Mouse (Mus musculus) hindbrain, embryonic 13.5 days (tissue): ENCODE data around the gene C130074G19Rik. TPM values are rescaled to one million over a fixed set of nuclear protein-coding genes. Genes with fewer than 3 reads are reported as not detected.

Experiments used
- ATAC-seq: fragments of 200-750 bp; cut with Nextera tagmentation; 2 replicates; pipeline ENCODE4 v1.8.0; 2017; ENCODE audit warnings: moderate TSS enrichment; ENCODE audit not compliant: low FRiP score
- H3K27ac ChIP-seq: fragments of 300-500 bp; sonication (generic); 2 replicates; pipeline ENCODE4 v1.5.1; 2015; ENCODE audit warnings: inconsistent platforms, mild to moderate bottlenecking, moderate library complexity
- H3K27me3 ChIP-seq: fragments of 300-500 bp; sonication (generic); 2 replicates; pipeline ENCODE4 v1.6.1; 2015; ENCODE audit warnings: mild to moderate bottlenecking, inconsistent platforms
- H3K36me3 ChIP-seq: fragments of 300-500 bp; sonication (generic); 2 replicates; pipeline ENCODE4 v1.6.1; 2015; ENCODE audit warnings: mild to moderate bottlenecking, inconsistent platforms
- H3K4me1 ChIP-seq: fragments of 300-500 bp; sonication (generic); replicated peaks from 2 replicates; pipeline ENCODE4 v1.6.1; 2015; ENCODE audit warnings: inconsistent platforms
- H3K4me2 ChIP-seq: fragments of 300-500 bp; sonication (generic); 2 replicates; pipeline ENCODE4 v1.6.1; 2015; ENCODE audit warnings: inconsistent platforms, mild to moderate bottlenecking, moderate library complexity
- H3K4me3 ChIP-seq: fragments of 300-500 bp; sonication (generic); 2 replicates; pipeline ENCODE4 v1.5.1; 2015; ENCODE audit warnings: mild to moderate bottlenecking, inconsistent platforms
- H3K9ac ChIP-seq: fragments of 300-500 bp; sonication (generic); 2 replicates; pipeline ENCODE4 v1.6.1; 2015; ENCODE audit warnings: mild to moderate bottlenecking, inconsistent platforms
- H3K9me3 ChIP-seq: fragments of 300-500 bp; sonication (generic); 2 replicates; pipeline ENCODE4 v1.6.1; 2016; ENCODE audit warnings: inconsistent platforms
- WGBS: fragments of 180-500 bp; shearing (Covaris S2); methylation state at CpG from one replicate; pipeline ENCODE4 v1.1.7; 2015; 5-methylcytosine and 5-hydroxymethylcytosine counted together
- polyA plus RNA-seq: library from polyadenylated mRNA; unstranded; fragments of >200 nt; fragmentation: Nextera tagmentation; extraction: Ambion mirVana; gene quantifications from 2 replicates; pipeline ENCODE4 v1.2.1, GENCODE M21; 2015

The C130074G19Rik gene
- polyA plus RNA-seq, 1 experiment from 2014 or later = 1.1 TPM

GRCm38 (mm10) chr1:184903697-184904096 is 20.7 kb upstream of the C130074G19Rik start:
- Histone ChIP-seq H3K4me2 (no peak overlapping the region), H3K36me3 (peaks cover 71% of the 10 kb centered on the region), H3K27ac (no peak overlapping the region), H3K9me3 (no peaks in the 10 kb centered on the region), H3K4me1 (peaks cover 41% of the 10 kb centered on the region), H3K9ac (no peak overlapping the region), H3K4me3 (no peak overlapping the region), H3K27me3 (no peaks in the 10 kb centered on the region)
- ATAC-seq = no peak
- 33% methylated on average over 7 of the region's 7 CpGs for WGBS

GRCm38 (mm10) chr1:184902886-184903285 is 19.9 kb upstream of the C130074G19Rik start:
- H3K4me3 ChIP-seq = no peak overlapping the region
- ATAC-seq = no peak
- no peaks in the 10 kb centered on the region for H3K27me3 ChIP-seq
- H3K9me3 ChIP-seq = no peaks in the 10 kb centered on the region
- H3K36me3 ChIP-seq = peaks cover 71% of the 10 kb centered on the region
- no peak overlapping the region for H3K9ac ChIP-seq
- H3K4me2 ChIP-seq = no peak overlapping the region
- peaks cover 38% of the 10 kb centered on the region for H3K4me1 ChIP-seq
- 0 out of 2 replicates have a peak overlapping the region, but pooled peaks have one; percentile 30 for H3K27ac ChIP-seq
- WGBS = 54% methylated on average over 7 of the region's 7 CpGs

- H3K4me1 ChIP-seq = no peaks in the 10 kb centered on the region
- H3K27ac ChIP-seq = no peak overlapping the region
- no peak overlapping the region for H3K4me2 ChIP-seq
- no peaks in the 10 kb centered on the region for H3K27me3 ChIP-seq
- H3K9ac ChIP-seq = no peak overlapping the region
- no peaks in the 10 kb centered on the region for H3K9me3 ChIP-seq
- WGBS = 84% methylated on average over 16 of the region's 16 CpGs
- no peak for ATAC-seq
- no peak overlapping the region for H3K4me3 ChIP-seq
- peaks cover 51% of the 10 kb centered on the region for H3K36me3 ChIP-seq
Measured at GRCm38 (mm10) chr1:184897350-184897749, 14.3 kb upstream of the C130074G19Rik start.

GRCm38 (mm10) chr1:184891998-184892397 is 9.0 kb upstream of the C130074G19Rik start:
- no peaks in the 10 kb centered on the region for H3K9me3 ChIP-seq
- ATAC-seq = no peak
- no peaks in the 10 kb centered on the region for H3K4me1 ChIP-seq
- no peaks in the 10 kb centered on the region for H3K27me3 ChIP-seq
- no peak overlapping the region for H3K27ac ChIP-seq
- no peak overlapping the region for H3K9ac ChIP-seq
- H3K4me3 ChIP-seq = no peak overlapping the region
- H3K36me3 ChIP-seq = peaks cover 9% of the 10 kb centered on the region; the same call in 1 of the 2 replicates
- no peak overlapping the region for H3K4me2 ChIP-seq
- WGBS = 82% methylated on average over 3 of the region's 3 CpGs

GRCm38 (mm10) chr1:184889454-184889853 is 6.4 kb upstream of the C130074G19Rik start:
- WGBS = 92% methylated on average over 6 of the region's 6 CpGs
- no peak for ATAC-seq
- H3K9me3 ChIP-seq = no peaks in the 10 kb centered on the region

GRCm38 (mm10) chr1:184886160-184886559 is 3.1 kb upstream of the C130074G19Rik start:
- Histone ChIP-seq H3K27ac (no peak overlapping the region), H3K9me3 (no peaks in the 10 kb centered on the region), H3K4me2 (no peak overlapping the region), H3K36me3 (no peaks in the 10 kb centered on the region), H3K27me3 (peaks cover 33% of the 10 kb centered on the region), H3K4me1 (peaks cover 11% of the 10 kb centered on the region), H3K9ac (no peak overlapping the region), H3K4me3 (no peak overlapping the region)
- WGBS = 74% methylated on average over 1 of the region's 1 CpGs
- no peak for ATAC-seq

More at GRCm38 (mm10) chr1:184889454-184889853, 6.4 kb upstream of the C130074G19Rik start:
- H3K36me3 ChIP-seq = no peaks in the 10 kb centered on the region
- peaks cover under 1% of the 10 kb centered on the region; the same call in 1 of the 2 replicates for H3K27me3 ChIP-seq
- H3K4me2 ChIP-seq = no peak overlapping the region
- H3K4me1 ChIP-seq = no peaks in the 10 kb centered on the region
- H3K4me3 ChIP-seq = no peak overlapping the region
- H3K27ac ChIP-seq = no peak overlapping the region
- no peak overlapping the region for H3K9ac ChIP-seq

- no peak for ATAC-seq
- Histone ChIP-seq H3K9ac (no peak overlapping the region), H3K4me1 (peaks cover 11% of the 10 kb centered on the region), H3K27ac (no peak overlapping the region), H3K4me2 (0 out of 2 replicates have a peak overlapping the region, but pooled peaks have one; percentile 78), H3K4me3 (peak overlapping the region; percentile 47), H3K9me3 (no peaks in the 10 kb centered on the region), H3K36me3 (no peaks in the 10 kb centered on the region), H3K27me3 (peaks cover 42% of the 10 kb centered on the region)
- 67% methylated on average over 7 of the region's 7 CpGs for WGBS
Measured at GRCm38 (mm10) chr1:184881861-184882260, 1.2 kb downstream of the C130074G19Rik start.

GRCm38 (mm10) chr1:184881211-184881610 is 1.8 kb downstream of the C130074G19Rik start:
- Histone ChIP-seq H3K36me3 (no peaks in the 10 kb centered on the region), H3K27me3 (peaks cover 42% of the 10 kb centered on the region), H3K9ac (no peak overlapping the region), H3K27ac (no peak overlapping the region), H3K4me2 (no peak overlapping the region), H3K9me3 (no peaks in the 10 kb centered on the region), H3K4me3 (no peak overlapping the region), H3K4me1 (peaks cover 11% of the 10 kb centered on the region)
- ATAC-seq = no peak
- WGBS = 89% methylated on average over 5 of the region's 5 CpGs

- WGBS = 77% methylated on average over 6 of the region's 6 CpGs
- Histone ChIP-seq H3K36me3 (no peaks in the 10 kb centered on the region), H3K4me1 (peaks cover 11% of the 10 kb centered on the region)
Measured at GRCm38 (mm10) chr1:184878860-184879259, 4.2 kb downstream of the C130074G19Rik start.

GRCm38 (mm10) chr1:184877306-184877705 is 5.7 kb downstream of the C130074G19Rik start:
- Histone ChIP-seq H3K4me2 (no peak overlapping the region), H3K27ac (no peak overlapping the region), H3K27me3 (peaks cover 20% of the 10 kb centered on the region), H3K4me1 (peaks cover 2% of the 10 kb centered on the region), H3K9me3 (no peaks in the 10 kb centered on the region), H3K36me3 (no peaks in the 10 kb centered on the region), H3K4me3 (no peak overlapping the region), H3K9ac (no peak overlapping the region)
- no peak for ATAC-seq
- 77% methylated on average over 2 of the region's 2 CpGs for WGBS

More at GRCm38 (mm10) chr1:184878860-184879259, 4.2 kb downstream of the C130074G19Rik start:
- H3K4me2 ChIP-seq = no peak overlapping the region
- no peak overlapping the region for H3K4me3 ChIP-seq
- no peaks in the 10 kb centered on the region for H3K9me3 ChIP-seq
- H3K27me3 ChIP-seq = peaks cover 35% of the 10 kb centered on the region
- H3K27ac ChIP-seq = no peak overlapping the region
- no peak for ATAC-seq
- no peak overlapping the region for H3K9ac ChIP-seq

- H3K36me3 ChIP-seq = no peaks in the 10 kb centered on the region
- H3K9ac ChIP-seq = no peak overlapping the region
- no peak overlapping the region for H3K27ac ChIP-seq
- H3K4me2 ChIP-seq = no peak overlapping the region
- no peaks in the 10 kb centered on the region for H3K9me3 ChIP-seq
- H3K4me1 ChIP-seq = no peaks in the 10 kb centered on the region
- ATAC-seq = no peak
- no peak overlapping the region for H3K4me3 ChIP-seq
- 85% methylated on average over 11 of the region's 11 CpGs for WGBS
- 0 out of 2 replicates have a peak, but pooled peaks cover 3% of the 10 kb centered on the region for H3K27me3 ChIP-seq
Measured at GRCm38 (mm10) chr1:184873910-184874309, 9.1 kb downstream of the C130074G19Rik start.

- Histone ChIP-seq H3K9me3 (no peaks in the 10 kb centered on the region), H3K4me2 (no peak overlapping the region), H3K4me3 (no peak overlapping the region), H3K9ac (no peak overlapping the region), H3K4me1 (0 out of 2 replicates have a peak, but pooled peaks cover 5% of the 10 kb centered on the region), H3K27me3 (0 out of 2 replicates have a peak, but pooled peaks cover 3% of the 10 kb centered on the region), H3K27ac (no peak overlapping the region), H3K36me3 (no peaks in the 10 kb centered on the region)
- ATAC-seq = no peak
- WGBS = 78% methylated on average over 7 of the region's 7 CpGs
Measured at GRCm38 (mm10) chr1:184872069-184872819, 10.8 kb downstream of the C130074G19Rik start.

- H3K36me3 ChIP-seq = no peaks in the 10 kb centered on the region
- WGBS = 95% methylated on average over 1 of the region's 1 CpGs
- ATAC-seq = no peak
Measured at GRCm38 (mm10) chr1:184871506-184871905, 11.5 kb downstream of the C130074G19Rik start.

More at GRCm38 (mm10) chr1:184871506-184871905, 11.5 kb downstream of the C130074G19Rik start:
- Histone ChIP-seq H3K9ac (no peak overlapping the region), H3K4me3 (no peak overlapping the region), H3K4me1 (0 out of 2 replicates have a peak, but pooled peaks cover 5% of the 10 kb centered on the region), H3K27ac (no peak overlapping the region), H3K9me3 (no peaks in the 10 kb centered on the region), H3K4me2 (no peak overlapping the region), H3K27me3 (0 out of 2 replicates have a peak, but pooled peaks cover 3% of the 10 kb centered on the region)
